Mouse (Mus musculus) left cerebral cortex, adult 8-10 months (tissue): Measurements from ENCODE around the gene Adk. TPM values are rescaled to one million over a fixed set of nuclear protein-coding genes. Genes with fewer than 3 reads are reported as not detected.

Source experiments
- DNase-seq, 2 experiments: peaks; one replicate each; pipeline ENCODE4 v3.0.0; 2022; ENCODE audit warnings: low spot score in 2 of 2
- total RNA-seq, 4 experiments: library from RNA; stranded (reverse); gene quantifications; 2 replicates each; pipeline ENCODE4 v1.2.4; 2022

Gene Adk
- total RNA-seq, 4 experiments from 2014 or later, result 76.2 to 82.1 (median 79.9) TPM

DNA sequence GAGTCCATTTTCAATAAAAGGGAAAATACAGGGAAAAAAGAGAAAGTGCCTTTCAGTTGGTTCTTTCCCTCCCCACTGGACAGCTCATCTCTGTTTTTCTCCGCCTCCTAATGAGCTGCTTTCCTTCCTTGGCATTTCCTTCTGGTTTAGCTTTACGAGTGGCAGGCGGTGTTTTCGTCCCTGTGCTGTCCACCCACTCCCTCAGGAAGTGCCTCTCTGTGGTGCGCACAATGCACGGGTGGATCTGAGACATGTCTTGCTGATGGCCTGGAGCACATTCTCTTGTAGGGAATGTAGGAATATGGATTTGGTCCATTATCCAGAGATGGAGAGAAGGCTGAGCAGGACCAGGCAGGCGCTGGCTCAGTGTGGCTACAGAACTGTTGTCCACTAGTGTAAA is 47.0 kb downstream of the Adk start:
- DNase-seq, result no peak

- no peak for DNase-seq
These were observed 48.5 kb downstream of the Adk start for GRCm38 (mm10) chr14:21100876-21101275.

GRCm38 (mm10) chr14:21101562-21101961 is 49.2 kb downstream of the Adk start:
- DNase-seq, result no peak

- no peak for DNase-seq
These were observed 50.4 kb downstream of the Adk start for GRCm38 (mm10) chr14:21102666-21103203.

- no peak for DNase-seq
These were observed 52.7 kb downstream of the Adk start for GRCm38 (mm10) chr14:21105049-21105448.

DNA sequence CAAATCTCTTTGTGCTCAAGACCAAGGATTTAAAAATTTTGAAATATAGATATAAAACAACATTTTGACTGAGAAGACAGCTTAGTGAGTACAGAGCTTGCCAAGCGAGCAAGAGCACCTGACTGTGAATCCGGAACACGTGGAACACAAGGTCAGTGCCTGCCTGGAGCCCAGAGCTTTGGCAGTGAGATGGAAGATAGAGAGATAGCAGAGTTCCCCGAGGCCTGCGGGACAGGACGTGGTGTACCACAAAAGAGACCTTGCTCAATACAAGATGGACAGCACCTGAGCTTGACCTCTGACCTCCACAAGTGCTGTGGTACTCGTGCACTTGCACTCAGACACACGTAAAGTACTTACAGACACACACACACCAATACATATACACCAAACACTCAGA is 54.2 kb downstream of the Adk start:
- no peak for DNase-seq

GRCm38 (mm10) chr14:21107551-21107950 is 55.2 kb downstream of the Adk start:
- no peak for DNase-seq

DNA sequence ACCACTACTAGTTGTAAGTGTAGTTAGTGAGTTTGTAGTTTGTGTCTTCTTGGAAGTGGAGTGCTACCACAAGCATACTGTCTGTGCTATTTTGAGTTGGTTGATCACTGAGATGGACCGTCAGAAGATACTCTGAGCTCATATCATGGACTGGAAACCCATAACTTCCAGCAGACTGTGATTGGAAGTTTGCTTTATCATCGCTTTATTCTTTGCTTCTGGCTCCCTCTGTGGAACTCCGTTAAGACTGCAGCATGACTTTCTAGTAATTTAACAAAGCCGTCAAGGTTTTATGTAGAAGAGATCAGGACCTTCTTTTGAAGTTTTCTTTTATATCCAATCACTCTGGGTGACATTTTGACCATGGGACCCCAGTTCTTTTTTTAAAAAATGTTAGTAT is 58.1 kb downstream of the Adk start:
- no peak for DNase-seq

DNA sequence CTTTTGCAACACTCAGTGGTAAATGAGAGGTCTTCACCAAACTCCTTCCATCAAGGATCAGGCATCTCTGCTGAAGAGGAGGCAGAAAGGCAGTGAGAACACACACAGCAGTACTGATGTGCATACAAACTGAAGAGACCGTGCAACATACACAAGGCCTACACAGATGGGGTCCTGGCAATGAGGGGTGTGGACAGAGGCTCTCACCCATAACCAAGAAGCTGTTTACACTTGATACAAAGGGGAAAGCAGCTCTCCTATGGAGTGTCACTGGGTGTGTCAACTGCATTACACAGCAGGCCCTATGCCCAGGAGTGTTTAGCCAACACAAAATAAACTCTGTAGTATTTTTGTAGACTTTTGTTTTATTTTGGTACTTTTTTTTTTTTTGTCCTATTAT is 59.1 kb downstream of the Adk start:
- DNase-seq, result no peak

- no peak for DNase-seq
These were observed 59.8 kb downstream of the Adk start for GRCm38 (mm10) chr14:21112174-21112573.

GRCm38 (mm10) chr14:21112742-21113141 is 60.4 kb downstream of the Adk start:
- no peak for DNase-seq

- DNase-seq, result no peak
These were observed 62.0 kb downstream of the Adk start for GRCm38 (mm10) chr14:21114339-21114738.

- no peak for DNase-seq
These were observed 62.9 kb downstream of the Adk start for GRCm38 (mm10) chr14:21115318-21115717.

GRCm38 (mm10) chr14:21115888-21116460 is 63.6 kb downstream of the Adk start:
- DNase-seq, result no peak

DNA sequence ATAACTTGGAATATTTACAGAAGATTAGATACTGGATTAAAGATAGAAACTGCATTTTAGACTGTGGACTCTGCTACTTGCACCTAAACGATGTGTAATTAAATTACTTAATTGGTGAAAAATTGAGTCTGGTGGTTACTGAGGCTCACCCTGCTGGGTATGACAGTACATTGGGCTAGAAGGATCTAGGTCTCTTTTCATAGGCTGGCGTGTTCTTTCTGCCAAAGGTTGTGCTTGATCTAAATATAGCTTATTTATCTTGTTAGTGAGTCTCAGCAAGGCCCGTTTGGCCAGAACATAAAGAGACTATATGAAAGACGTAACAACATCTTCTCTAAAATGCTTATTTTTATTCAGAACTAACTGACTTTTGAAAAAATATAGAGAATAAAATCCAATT is 65.7 kb downstream of the Adk start:
- DNase-seq, result no peak

DNA sequence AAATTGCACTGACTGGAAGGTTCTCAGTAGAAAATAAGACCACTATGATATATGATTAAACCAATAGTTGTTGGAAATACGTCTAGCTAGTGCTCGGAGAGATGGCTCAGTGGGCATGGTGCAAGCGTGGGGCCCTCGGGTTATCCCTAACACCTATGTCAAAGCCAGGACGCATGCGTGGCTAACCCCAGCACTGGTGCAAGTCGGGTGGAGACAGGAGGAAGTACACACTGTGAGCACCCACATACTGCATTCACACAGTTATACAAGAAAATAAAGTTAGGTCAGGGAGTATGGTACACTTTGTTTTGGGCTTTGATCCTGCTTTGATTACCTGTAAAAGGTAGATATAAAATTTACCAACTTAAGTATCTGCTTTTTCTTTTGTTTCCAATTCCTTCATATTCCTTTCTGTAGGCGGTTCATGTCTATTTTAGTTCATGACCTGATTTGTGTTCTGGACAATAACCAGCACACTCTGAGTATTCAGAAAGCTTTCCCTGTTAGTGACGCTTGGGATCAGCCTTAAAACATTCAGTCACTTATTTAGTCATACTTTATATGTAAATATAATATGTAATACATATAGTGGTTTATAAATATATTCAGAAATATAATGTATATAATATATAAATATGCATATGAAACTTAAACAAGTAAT is 67.4 kb downstream of the Adk start:
- no peak for DNase-seq

GRCm38 (mm10) chr14:21120473-21120872 is 68.1 kb downstream of the Adk start:
- no peak for DNase-seq

DNA sequence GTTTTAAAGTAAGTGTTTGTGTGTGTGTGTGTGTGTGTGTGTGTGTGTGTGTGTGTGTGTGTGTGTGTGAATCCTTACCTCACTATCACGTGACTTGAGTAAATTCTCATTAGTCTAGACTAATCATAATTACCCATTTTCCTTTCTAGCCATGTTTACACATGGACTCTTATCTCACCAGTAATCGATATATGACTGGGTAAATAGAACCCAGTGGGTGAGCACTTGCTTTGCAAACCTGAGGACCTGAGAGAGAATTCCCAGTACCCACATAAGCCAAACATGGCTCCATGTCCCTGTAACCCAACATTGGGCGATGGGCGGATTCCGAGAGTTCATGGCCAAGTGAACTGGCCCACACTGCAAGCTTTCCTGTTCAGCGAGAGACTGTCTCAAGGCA is 74.8 kb downstream of the Adk start:
- no peak for DNase-seq

- peak in 1 of 2 experiments; percentile 39 for DNase-seq
These were observed 84.5 kb downstream of the Adk start for GRCm38 (mm10) chr14:21136906-21137305.

- no peak for DNase-seq
These were observed 90.2 kb downstream of the Adk start for GRCm38 (mm10) chr14:21142603-21143002.

GRCm38 (mm10) chr14:21143406-21144115 is 91.2 kb downstream of the Adk start:
- DNase-seq, result no peak

- no peak for DNase-seq
These were observed 94.8 kb downstream of the Adk start for GRCm38 (mm10) chr14:21147171-21147570.

GRCm38 (mm10) chr14:21150301-21150700 is 97.9 kb downstream of the Adk start:
- DNase-seq, result no peak
